ENCODE assay signal across 11 mouse cellular contexts in genomic region chr6:101359646-101360045, GRCm38 (mm10). TPM values are rescaled to one million over a fixed set of nuclear protein-coding genes. Genes with fewer than 3 reads are reported as not detected.
DNase-seq lines count a peak whose midpoint lies in the region; ATAC-seq and TF ChIP-seq lines count a peak whose summit lies in the region.
"Had no signal": no experiment of that assay in that cellular context is flagged by ENCODE, and none has a peak within 500 bp of the region (broad histone marks: within the 10 kb centered on the region; RNA-seq: fewer than 3 reads in every experiment).

No protein-coding gene starts in this region.

- TF ChIP-seq CTCF in embryonic fibroblast, embryonic 13.5 days (IDR thresholded peaks at IDR 0.05; ENCODE audit: borderline replicate concordance, insufficient read depth, low read length), result no peak

- no peak overlapping the region for H3K4me3 ChIP-seq in kidney, embryonic 14.5 days (ENCODE audit: low read length)
- no peak overlapping the region for H3K4me3 ChIP-seq in embryonic fibroblast, embryonic 13.5 days (ENCODE audit: insufficient read depth, low read length)
- no peak overlapping the region for H3K4me3 ChIP-seq in intestine, embryonic 16.5 days (ENCODE audit: low read length)
- H3K4me3 ChIP-seq: midbrain, embryonic 12.5 days had no signal

- WGBS in kidney, embryonic 14.5 days, result 69% methylated on average over 4 of the region's 4 CpGs
- WGBS in intestine, embryonic 16.5 days, result 60% methylated on average over 4 of the region's 4 CpGs

- H3K9me3 ChIP-seq in kidney, embryonic 14.5 days (ENCODE audit: control insufficient read depth, low read length), result no peaks in the 10 kb centered on the region
- no peaks in the 10 kb centered on the region for H3K9me3 ChIP-seq in intestine, embryonic 16.5 days (ENCODE audit: control insufficient read depth, low read length)
- H3K9me3 ChIP-seq: midbrain, embryonic 12.5 days had no signal

- H3K27me3 ChIP-seq in kidney, embryonic 14.5 days (ENCODE audit: control insufficient read depth, insufficient read depth, low read length), result no peaks in the 10 kb centered on the region
- H3K27me3 ChIP-seq in intestine, embryonic 16.5 days (replicated peaks; ENCODE audit: control insufficient read depth, insufficient read depth, low read length), result no peaks in the 10 kb centered on the region

- H3K27ac ChIP-seq in kidney, embryonic 14.5 days (ENCODE audit: low read depth, low read length), result peak overlapping the region; percentile 59; the same call in 1 of the 2 replicates
- H3K27ac ChIP-seq in embryonic fibroblast, embryonic 13.5 days (ENCODE audit: insufficient read depth, low read length), result peak overlapping the region; percentile 97
- H3K27ac ChIP-seq in intestine, embryonic 16.5 days (ENCODE audit: low read length), result no peak overlapping the region
- H3K27ac ChIP-seq: midbrain, embryonic 12.5 days had no signal

- H3K36me3 ChIP-seq in kidney, embryonic 14.5 days (ENCODE audit: control insufficient read depth, insufficient read depth, low read length), result no peaks in the 10 kb centered on the region
- 0 out of 2 replicates have a peak, but pooled peaks cover 3% of the 10 kb centered on the region for H3K36me3 ChIP-seq in intestine, embryonic 16.5 days (ENCODE audit: control insufficient read depth, insufficient read depth, low read length)
- H3K36me3 ChIP-seq: G1E; midbrain, embryonic 12.5 days had no signal

- H3K4me2 ChIP-seq in kidney, embryonic 14.5 days (replicated peaks; ENCODE audit: low read depth, low read length), result no peak overlapping the region
- H3K4me2 ChIP-seq in intestine, embryonic 16.5 days (ENCODE audit: low read depth, low read length), result no peak overlapping the region
- H3K4me2 ChIP-seq: midbrain, embryonic 12.5 days had no signal

- H3K4me1 ChIP-seq in kidney, embryonic 14.5 days (ENCODE audit: control insufficient read depth, insufficient read depth, low read length), result peaks cover 24% of the 10 kb centered on the region
- peaks cover 32% of the 10 kb centered on the region for H3K4me1 ChIP-seq in embryonic fibroblast, embryonic 13.5 days (ENCODE audit: control insufficient read depth, insufficient read depth, low read length)
- peaks cover 22% of the 10 kb centered on the region for H3K4me1 ChIP-seq in intestine, embryonic 16.5 days (ENCODE audit: control insufficient read depth, insufficient read depth, low read length)

- no peak for ATAC-seq in kidney, embryonic 14.5 days (ENCODE audit: low FRiP score, low TSS enrichment)
- no peak for ATAC-seq in intestine, embryonic 16.5 days

- DNase-seq in kidney, adult 18-20 months, result no peak
- peak; percentile 58 for DNase-seq in NIH3T3 (ENCODE audit: low read depth)
- DNase-seq in naive thymus-derived CD4-positive, alpha-beta T cell, adult 2 months (ENCODE audit: low read depth), result peak; percentile 67
- no peak for DNase-seq in retina, embryonic 14.5 days (ENCODE audit: low spot score)
- DNase-seq: cerebellum, postnatal 25 days; kidney, adult 9 months had no signal

- H3K9ac ChIP-seq in kidney, embryonic 14.5 days (ENCODE audit: low read depth, low read length), result no peak overlapping the region
- no peak overlapping the region for H3K9ac ChIP-seq in intestine, embryonic 16.5 days (ENCODE audit: low read depth, low read length)
- H3K9ac ChIP-seq: midbrain, embryonic 12.5 days had no signal

- TF ChIP-seq POLR2A in embryonic fibroblast, embryonic 13.5 days (IDR thresholded peaks at IDR 0.05; ENCODE audit: low read depth, low read length), result no peak

RNA-seq across cellular contexts. Expression of gene Pdzrn3, which starts 18.1 kb away (rescaled TPM):
- polyA plus RNA-seq in kidney, embryonic 14.5 days (2014; fragmentation: Nextera tagmentation; extraction: Ambion mirVana), result 8.4 and 12.1 TPM in 2 replicates
- polyA plus RNA-seq in embryonic fibroblast, embryonic 13.5 days (2011; ENCODE audit: insufficient read length, low read depth, missing spikeins), result 65.4 and 67.9 TPM in 2 replicates
- polyA plus RNA-seq in intestine, embryonic 16.5 days (2015; fragmentation: Nextera tagmentation; extraction: Ambion mirVana), result 6.3 and 6.5 TPM in 2 replicates
- polyA plus RNA-seq: G1E had no signal

Comparison
In these comparisons a context has a peak if more than half of its experiments do, and no peak if none do; other contexts are left out.
1. DNase-seq: peak in NIH3T3 (single experiment) and naive thymus-derived CD4-positive, alpha-beta T cell, adult 2 months (single experiment); none in kidney, adult 18-20 months (single experiment) and retina, embryonic 14.5 days (single experiment).